Mouse (Mus musculus) urinary bladder, postnatal 10 days (tissue): ENCODE results near the gene Eif5.
"Not testable (repeated sequence)": the region's sequence is repeated elsewhere in the genome, so short reads cannot be mapped to it uniquely, and the experiment has no call there.

ENCODE experiments used
- DNase-seq: peaks from one replicate; pipeline ENCODE4 v3.0.0; 2022; ENCODE audit warnings: low spot score

Eif5 gene

GRCm38 (mm10) chr12:111537796-111538291 is at the start of gene Eif5:
TSS of gene Eif5 (plus strand) at chr12:111538016.
- peak; percentile 99 for DNase-seq

- DNase-seq = no peak
Observed at GRCm38 (mm10) chr12:111489261-111489865, 48.5 kb upstream of the Eif5 start.

DNA sequence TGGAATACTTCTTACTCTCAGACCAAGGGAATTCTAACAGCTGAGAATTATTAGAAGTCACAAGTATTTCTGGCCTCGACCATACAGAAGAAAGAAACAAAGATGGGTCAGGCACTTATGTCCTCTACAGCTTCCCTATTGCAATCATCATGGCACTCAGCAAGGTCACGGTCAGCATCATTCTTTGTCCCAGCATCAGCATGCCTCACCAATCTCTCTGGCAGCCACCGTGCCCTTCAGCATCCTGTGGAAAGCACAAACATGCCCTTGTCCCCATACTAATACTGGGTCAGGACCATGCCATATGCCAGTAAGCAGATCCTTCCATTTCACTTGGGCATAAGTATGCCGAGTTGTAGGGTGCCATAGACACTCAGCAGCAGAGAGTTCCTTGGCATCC is 42.9 kb upstream of the Eif5 start:
- no peak for DNase-seq

GRCm38 (mm10) chr12:111497076-111497475 is 40.7 kb upstream of the Eif5 start:
- DNase-seq = no peak

GRCm38 (mm10) chr12:111499617-111500016 is 38.2 kb upstream of the Eif5 start:
- DNase-seq = no peak

DNA sequence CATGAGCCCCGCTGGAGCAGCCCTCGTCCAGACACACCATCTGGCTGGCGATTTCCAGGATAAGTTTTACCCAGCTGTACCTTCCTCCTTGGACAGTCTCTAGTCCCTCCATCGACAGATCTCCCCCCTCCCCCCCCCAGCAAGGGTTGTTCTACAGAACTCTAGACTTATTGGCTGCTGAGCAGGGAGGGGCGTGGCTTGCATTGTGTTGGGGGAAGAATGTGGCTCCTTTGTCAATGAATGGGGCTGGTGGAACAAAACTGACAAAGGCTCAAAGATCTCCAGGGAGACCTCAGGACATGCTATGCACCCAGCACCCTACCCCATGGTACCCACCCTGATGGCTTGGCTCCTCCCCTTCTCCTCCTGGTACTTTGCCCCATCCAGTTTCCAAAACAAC is 37.1 kb upstream of the Eif5 start:
- DNase-seq = no peak

DNA sequence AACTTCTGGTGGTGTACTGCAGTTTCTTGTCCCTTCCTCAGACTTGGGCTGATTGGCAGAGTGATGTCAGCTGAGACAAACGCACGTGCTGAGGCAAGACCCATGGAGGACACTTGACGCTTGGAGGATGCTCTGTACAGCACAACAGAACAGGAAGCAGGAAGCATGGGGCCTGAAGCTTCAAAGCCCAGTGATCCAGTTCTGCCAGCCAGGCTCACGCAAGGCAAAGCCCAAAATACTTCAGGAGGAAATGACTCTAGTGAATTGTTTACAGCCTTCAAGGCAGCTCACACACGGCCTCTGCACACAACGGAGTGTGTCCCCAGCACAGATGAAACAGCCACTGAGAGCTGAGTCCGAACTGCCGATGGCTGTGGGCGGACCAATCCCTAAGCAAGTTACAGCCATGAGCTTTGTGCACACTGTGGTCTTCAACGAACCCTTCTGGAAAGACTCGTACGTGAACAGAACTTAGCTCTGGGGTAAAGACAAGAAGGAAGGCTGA is 34.7 kb upstream of the Eif5 start:
- no peak for DNase-seq

DNA sequence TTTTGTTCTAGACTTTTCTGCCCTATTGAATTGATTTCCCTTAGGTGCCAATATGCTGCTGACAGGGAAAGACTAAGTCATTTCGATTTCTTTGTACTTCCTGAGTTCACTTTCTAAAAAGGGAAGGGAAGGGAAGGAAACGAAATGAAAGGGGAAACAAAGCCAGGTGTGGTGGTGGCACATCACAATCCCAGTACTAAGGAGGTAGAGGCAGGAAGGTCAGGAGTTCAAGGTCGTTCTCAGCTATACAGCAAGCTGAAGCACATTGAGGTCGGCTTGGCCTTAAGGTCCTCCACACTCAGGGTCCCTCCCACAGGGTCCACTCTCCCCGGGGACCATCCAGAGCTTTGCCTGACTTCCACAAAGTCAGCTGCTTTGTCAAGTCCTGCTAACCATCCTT is 34.2 kb upstream of the Eif5 start:
- no peak for DNase-seq

DNA sequence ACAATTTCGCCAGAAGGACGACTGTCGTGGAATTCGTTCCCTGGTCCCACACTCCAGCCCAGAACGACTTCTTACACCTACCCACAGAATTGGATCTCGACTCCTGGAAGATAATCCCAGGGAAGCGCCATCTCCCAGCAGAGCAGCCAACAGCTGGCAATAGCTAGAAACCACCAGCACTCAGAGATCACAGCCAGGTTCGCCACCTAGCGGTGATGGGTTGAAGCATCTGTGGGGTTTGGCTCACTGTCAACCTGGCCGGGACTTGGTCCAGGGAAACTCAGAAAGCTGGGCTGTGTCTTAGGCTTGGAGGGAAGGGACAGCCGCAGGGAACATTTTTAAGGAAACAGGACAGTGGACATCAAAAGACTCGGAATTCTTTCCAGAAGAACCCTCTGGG is 32.9 kb upstream of the Eif5 start:
- DNase-seq = peak; percentile 78

DNA sequence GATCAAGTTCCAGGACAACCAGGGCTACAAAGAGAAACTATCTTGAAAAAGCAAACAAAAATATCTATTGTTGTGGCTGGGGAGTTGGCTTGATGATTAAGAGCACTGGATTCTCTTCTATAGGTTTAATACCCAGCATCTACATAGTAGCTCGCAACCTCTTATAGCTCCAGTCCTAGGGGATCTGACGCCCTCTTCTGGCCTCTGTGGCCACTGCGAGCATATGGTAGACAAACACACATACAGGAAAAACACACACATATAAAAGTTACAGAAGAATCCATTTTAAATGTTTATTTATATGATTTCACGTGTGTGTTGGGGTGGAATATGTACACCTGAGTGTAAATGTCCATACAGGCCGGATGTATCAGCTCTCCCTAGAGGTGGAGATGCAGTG is 30.8 kb upstream of the Eif5 start:
- DNase-seq = no peak

- no peak for DNase-seq
Observed at GRCm38 (mm10) chr12:111507962-111508361, 29.9 kb upstream of the Eif5 start.

- DNase-seq = not testable (repeated sequence)
Observed at GRCm38 (mm10) chr12:111508438-111508837, 29.4 kb upstream of the Eif5 start.

GRCm38 (mm10) chr12:111512572-111513063 is 25.2 kb upstream of the Eif5 start:
- DNase-seq = no peak

DNA sequence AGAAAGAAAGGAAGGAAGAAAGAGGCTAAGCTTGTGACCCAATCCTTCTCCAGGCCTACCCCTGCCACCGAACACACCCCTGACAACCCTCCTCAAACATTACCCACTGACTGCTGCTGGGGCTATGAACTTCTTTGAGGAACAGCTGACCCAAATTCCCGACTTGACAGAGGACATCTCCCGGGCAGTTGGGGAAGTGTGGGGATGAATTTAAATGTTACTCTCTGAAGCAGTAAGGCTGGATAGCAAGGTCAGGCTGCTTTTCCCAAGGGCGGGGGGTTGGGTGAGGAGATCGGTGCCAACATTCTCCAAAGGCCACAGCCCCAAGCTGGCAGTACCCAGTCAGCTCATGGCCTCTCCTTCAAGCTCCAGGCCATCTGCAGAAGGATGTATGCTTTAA is 24.1 kb upstream of the Eif5 start:
- no peak for DNase-seq

GRCm38 (mm10) chr12:111514231-111514792 is 23.5 kb upstream of the Eif5 start:
- DNase-seq = no peak

GRCm38 (mm10) chr12:111514874-111515649 is 22.8 kb upstream of the Eif5 start:
- DNase-seq = no peak

DNA sequence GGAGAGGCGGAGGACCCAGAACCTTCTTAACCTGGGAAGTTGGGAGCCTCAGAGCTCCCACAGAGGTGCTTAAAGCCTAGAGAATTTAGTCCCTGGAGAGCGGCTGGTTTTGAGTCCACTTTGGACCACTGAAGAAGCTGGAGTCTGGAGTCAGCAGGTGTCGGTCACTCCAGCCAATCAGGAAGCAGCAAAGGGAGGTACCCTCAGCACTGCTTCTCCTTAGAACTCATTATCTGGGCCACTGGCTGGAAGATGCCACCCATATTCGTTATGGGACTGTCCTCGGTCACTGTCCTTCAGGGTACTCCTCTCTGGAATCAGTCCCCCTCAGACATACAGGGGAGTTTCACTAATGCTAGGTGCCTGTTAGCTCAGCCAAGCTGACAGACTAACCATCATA is 21.9 kb upstream of the Eif5 start:
- no peak for DNase-seq

GRCm38 (mm10) chr12:111516826-111517225 is 21.0 kb upstream of the Eif5 start:
- DNase-seq = no peak

GRCm38 (mm10) chr12:111517901-111518300 is 19.9 kb upstream of the Eif5 start:
- no peak for DNase-seq

- DNase-seq = no peak
Observed at GRCm38 (mm10) chr12:111518391-111518790, 19.4 kb upstream of the Eif5 start.

GRCm38 (mm10) chr12:111519821-111520220 is 18.0 kb upstream of the Eif5 start:
- no peak for DNase-seq

GRCm38 (mm10) chr12:111520994-111521393 is 16.8 kb upstream of the Eif5 start:
- DNase-seq = no peak

- no peak for DNase-seq
Observed at GRCm38 (mm10) chr12:111524469-111524868, 13.3 kb upstream of the Eif5 start.
